Mouse (Mus musculus) liver, postnatal 0 days (tissue): ENCODE measurements around the gene Bach2.

Experiments
- CTCF ChIP-seq: sonication (generic); IDR thresholded peaks from 2 replicates; pipeline ENCODE4 v1.5.1; 2016; ENCODE audit warnings: antibody characterized with exemption, low read depth
- EP300 ChIP-seq: IDR thresholded peaks from 2 replicates; pipeline ENCODE4 v1.6.1; 2016; ENCODE audit warnings: antibody characterized with exemption, low read depth, mild to moderate bottlenecking

- no peak for TF ChIP-seq CTCF
- TF ChIP-seq EP300: no peak
Measured at GRCm38 (mm10) chr4:32394850-32395249, 156.2 kb downstream of the Bach2 start.
